Mouse (Mus musculus) intestine, embryonic 15.5 days (tissue): ENCODE results near the gene Mfsd6l. TPM values are rescaled to one million over a fixed set of nuclear protein-coding genes. Genes with fewer than 3 reads are reported as not detected.

Experiments
- ATAC-seq: fragments of 200-750 bp; cut with Nextera tagmentation; 2 replicates; pipeline ENCODE4 v1.8.0; 2017; ENCODE audit warnings: moderate TSS enrichment, moderate library complexity
- H3K27ac ChIP-seq: fragments of 300-500 bp; sonication (generic); 2 replicates; pipeline ENCODE4 v1.5.1; 2015; ENCODE audit warnings: mild to moderate bottlenecking, inconsistent platforms
- H3K27me3 ChIP-seq: fragments of 300-500 bp; sonication (generic); replicated peaks from 2 replicates; pipeline ENCODE4 v1.6.1; 2015; ENCODE audit warnings: inconsistent platforms
- H3K36me3 ChIP-seq: fragments of 300-500 bp; sonication (generic); 2 replicates; pipeline ENCODE4 v1.6.1; 2015; ENCODE audit warnings: inconsistent platforms
- H3K4me1 ChIP-seq: fragments of 300-500 bp; sonication (generic); replicated peaks from 2 replicates; pipeline ENCODE4 v1.6.1; 2015; ENCODE audit warnings: inconsistent platforms
- H3K4me2 ChIP-seq: fragments of 300-500 bp; sonication (generic); replicated peaks from 2 replicates; pipeline ENCODE4 v1.6.1; 2015; ENCODE audit warnings: mild to moderate bottlenecking, inconsistent platforms
- H3K4me3 ChIP-seq: fragments of 300-500 bp; sonication (generic); replicated peaks from 2 replicates; pipeline ENCODE4 v1.5.1; 2015; ENCODE audit warnings: inconsistent platforms
- H3K9ac ChIP-seq: fragments of 300-500 bp; sonication (generic); 2 replicates; pipeline ENCODE4 v1.6.1; 2015; ENCODE audit warnings: inconsistent platforms
- H3K9me3 ChIP-seq: fragments of 300-500 bp; sonication (generic); 2 replicates; pipeline ENCODE4 v1.6.1; 2016; ENCODE audit warnings: inconsistent platforms
- WGBS: fragments of 180-500 bp; shearing (Covaris S2); methylation state at CpG from one replicate; pipeline ENCODE4 v1.1.7; 2015; 5-methylcytosine and 5-hydroxymethylcytosine counted together
- polyA plus RNA-seq: library from polyadenylated mRNA; unstranded; fragments of >200 nt; fragmentation: Nextera tagmentation; extraction: Ambion mirVana; gene quantifications from 2 replicates; pipeline ENCODE4 v1.2.1, GENCODE M21; 2015

The Mfsd6l gene
- polyA plus RNA-seq, 1 experiment from 2014 or later = 4.3 TPM

DNA sequence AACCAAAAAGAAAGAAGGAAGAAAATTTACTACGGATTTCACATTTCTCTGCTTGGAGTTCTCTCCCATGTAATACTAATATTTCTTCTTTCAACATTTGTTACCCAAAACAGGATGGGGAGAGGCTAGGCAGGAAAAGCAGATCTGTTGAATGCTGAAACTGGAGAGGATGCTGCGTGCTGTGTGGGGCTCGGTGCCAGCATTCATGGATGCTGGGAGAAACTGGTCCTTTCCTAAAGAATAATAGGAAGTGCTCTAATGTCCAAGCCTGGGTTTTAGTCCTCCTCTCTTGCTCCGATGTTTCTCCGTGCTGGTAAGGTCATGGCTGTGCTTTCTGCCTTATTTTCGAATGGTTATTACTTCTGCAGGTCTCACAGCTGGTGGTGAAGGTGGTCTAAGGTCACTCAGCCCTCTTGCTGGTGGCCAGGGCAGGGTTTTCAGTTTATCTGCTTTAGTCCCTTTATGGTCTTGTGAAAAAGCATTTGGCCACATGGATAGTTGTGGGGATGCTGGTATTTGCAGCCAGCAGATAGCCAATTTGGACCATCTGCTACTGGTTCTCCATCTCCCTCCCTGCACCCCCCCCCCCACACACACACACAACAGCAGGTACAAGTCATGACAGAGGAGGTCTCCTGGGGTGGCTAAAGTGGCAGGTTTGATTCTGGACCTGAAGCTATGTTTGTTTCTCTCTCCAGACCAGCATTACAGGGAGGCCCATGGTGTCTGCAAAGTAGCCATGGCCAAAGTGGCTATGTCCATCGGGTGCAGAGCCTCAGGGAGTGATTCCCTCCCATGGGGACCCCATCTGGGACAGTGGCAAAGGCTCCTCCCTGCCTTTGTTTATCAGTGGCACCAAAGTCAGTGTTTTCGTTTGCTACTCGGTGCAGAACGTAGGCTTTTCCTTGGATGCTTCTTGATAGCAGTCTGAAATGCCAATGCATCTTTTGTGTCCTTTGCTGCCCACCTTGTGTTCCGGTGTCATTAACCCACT is 6.3 kb downstream of the Mfsd6l start:
- H3K4me2 ChIP-seq = no peak overlapping the region
- no peak for ATAC-seq
- H3K27ac ChIP-seq = no peak overlapping the region
- WGBS = 73% methylated on average over 11 of the region's 11 CpGs
- no peaks in the 10 kb centered on the region for H3K27me3 ChIP-seq
- H3K9ac ChIP-seq = no peak overlapping the region
- H3K36me3 ChIP-seq = no peaks in the 10 kb centered on the region
- H3K4me1 ChIP-seq = 0 out of 2 replicates have a peak, but pooled peaks cover 2% of the 10 kb centered on the region
- H3K4me3 ChIP-seq = no peak overlapping the region
- H3K9me3 ChIP-seq = no peaks in the 10 kb centered on the region

GRCm38 (mm10) chr11:68564356-68565031 is 8.5 kb downstream of the Mfsd6l start:
- H3K27me3 ChIP-seq = no peaks in the 10 kb centered on the region
- WGBS = 55% methylated on average over 13 of the region's 13 CpGs

GRCm38 (mm10) chr11:68565032-68565429 is 9.0 kb downstream of the Mfsd6l start:
- H3K4me3 ChIP-seq = no peak overlapping the region
- no peak overlapping the region for H3K9ac ChIP-seq
- 63% methylated on average over 3 of the region's 3 CpGs for WGBS
- H3K4me2 ChIP-seq = 0 out of 2 replicates have a peak overlapping the region, but pooled peaks have one; percentile 24
- peak overlapping the region; percentile 27; the same call in 1 of the 2 replicates for H3K27ac ChIP-seq
- 0 out of 2 replicates have a peak, but pooled peaks cover 2% of the 10 kb centered on the region for H3K4me1 ChIP-seq
- ATAC-seq = peak; percentile 91
- H3K36me3 ChIP-seq = no peaks in the 10 kb centered on the region
- H3K9me3 ChIP-seq = no peaks in the 10 kb centered on the region
- H3K27me3 ChIP-seq = no peaks in the 10 kb centered on the region

More at GRCm38 (mm10) chr11:68564356-68565031, 8.5 kb downstream of the Mfsd6l start:
- Histone ChIP-seq H3K4me3 (no peak overlapping the region), H3K9me3 (no peaks in the 10 kb centered on the region), H3K27ac (no peak overlapping the region), H3K4me2 (no peak overlapping the region; the same call in 1 of the 2 replicates), H3K36me3 (no peaks in the 10 kb centered on the region), H3K9ac (no peak overlapping the region), H3K4me1 (0 out of 2 replicates have a peak, but pooled peaks cover 2% of the 10 kb centered on the region)
- peak; percentile 50 for ATAC-seq

DNA sequence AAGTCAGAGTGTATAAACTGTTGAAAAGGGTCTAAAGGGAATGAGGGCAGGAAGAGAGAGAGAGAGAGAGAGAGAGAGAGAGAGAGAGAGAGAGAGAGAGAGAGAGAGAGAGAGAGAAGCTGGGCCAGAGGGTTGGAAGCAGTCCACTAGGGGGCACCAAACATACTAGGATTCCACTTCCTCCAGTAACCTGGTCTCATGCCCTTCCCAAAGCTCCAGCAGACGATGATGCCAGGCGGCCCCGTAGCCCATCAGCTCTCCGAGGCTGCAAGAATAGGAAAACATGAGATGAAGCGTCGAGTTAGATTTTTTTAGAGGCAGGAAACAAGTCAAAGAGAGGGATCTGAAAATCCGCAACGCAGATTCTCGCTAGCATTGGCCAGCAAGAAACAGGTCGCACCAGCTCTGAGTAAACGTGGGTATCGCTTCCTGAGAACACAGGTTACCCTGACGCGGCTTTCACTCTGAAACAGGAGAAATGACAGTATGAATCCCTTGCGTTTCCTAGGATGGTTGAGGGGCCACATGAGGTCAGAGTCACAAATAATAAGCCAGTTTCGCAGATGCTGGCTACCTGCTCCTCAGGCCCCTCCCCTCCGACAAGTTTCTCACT is 10.6 kb downstream of the Mfsd6l start:
- ATAC-seq = 0 out of 2 replicates have a peak, but pooled peaks have one; percentile 47
- Histone ChIP-seq H3K4me3 (peak overlapping the region; percentile 24; the same call in 1 of the 2 replicates), H3K27me3 (no peaks in the 10 kb centered on the region), H3K4me1 (0 out of 2 replicates have a peak, but pooled peaks cover 2% of the 10 kb centered on the region), H3K9me3 (no peaks in the 10 kb centered on the region), H3K9ac (no peak overlapping the region; the same call in 1 of the 2 replicates), H3K36me3 (no peaks in the 10 kb centered on the region), H3K4me2 (peak overlapping the region; percentile 70), H3K27ac (no peak overlapping the region)
- 16% methylated on average over 17 of the region's 17 CpGs for WGBS

DNA sequence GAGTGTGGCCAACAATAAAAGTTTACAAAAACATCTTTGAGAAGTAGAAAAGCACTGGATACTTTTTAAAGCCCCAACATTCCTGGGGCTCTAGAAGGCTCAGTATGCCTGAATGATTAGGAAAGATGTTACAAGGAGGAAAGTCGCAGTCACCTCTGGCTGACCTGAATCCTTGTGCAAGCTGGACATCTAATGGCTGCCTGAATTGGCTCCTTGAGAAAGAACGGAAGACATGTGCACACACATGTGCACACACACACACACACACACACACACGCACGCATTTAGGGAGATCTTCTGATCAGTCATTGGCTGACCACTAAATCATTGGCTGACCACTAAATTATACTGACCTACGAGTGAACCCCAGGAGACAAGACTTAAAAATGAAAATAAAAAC is 14.9 kb downstream of the Mfsd6l start:
- no peaks in the 10 kb centered on the region for H3K27me3 ChIP-seq
- H3K4me2 ChIP-seq = no peak overlapping the region
- H3K9me3 ChIP-seq = no peaks in the 10 kb centered on the region
- WGBS = 74% methylated on average over 5 of the region's 5 CpGs
- 0 out of 2 replicates have a peak, but pooled peaks cover 2% of the 10 kb centered on the region for H3K4me1 ChIP-seq
- no peak overlapping the region for H3K4me3 ChIP-seq
- no peak overlapping the region for H3K27ac ChIP-seq
- no peak overlapping the region for H3K9ac ChIP-seq
- ATAC-seq = no peak
- H3K36me3 ChIP-seq = no peaks in the 10 kb centered on the region

- 72% methylated on average over 1 of the region's 1 CpGs for WGBS
- no peaks in the 10 kb centered on the region for H3K9me3 ChIP-seq
- H3K36me3 ChIP-seq = no peaks in the 10 kb centered on the region
- 0 out of 2 replicates have a peak, but pooled peaks cover 2% of the 10 kb centered on the region for H3K4me1 ChIP-seq
- H3K27ac ChIP-seq = no peak overlapping the region
- no peak overlapping the region for H3K4me3 ChIP-seq
- no peaks in the 10 kb centered on the region for H3K27me3 ChIP-seq
- ATAC-seq = no peak
- H3K4me2 ChIP-seq = no peak overlapping the region
- H3K9ac ChIP-seq = no peak overlapping the region
Measured at GRCm38 (mm10) chr11:68577076-68577475, 21.1 kb downstream of the Mfsd6l start.

- 0 out of 2 replicates have a peak, but pooled peaks cover 6% of the 10 kb centered on the region for H3K4me1 ChIP-seq
- no peak overlapping the region for H3K9ac ChIP-seq
- no peaks in the 10 kb centered on the region for H3K9me3 ChIP-seq
- no peaks in the 10 kb centered on the region for H3K36me3 ChIP-seq
- no peak overlapping the region for H3K27ac ChIP-seq
- no peak for ATAC-seq
- H3K27me3 ChIP-seq = no peaks in the 10 kb centered on the region
- 32% methylated on average over 9 of the region's 9 CpGs for WGBS
- no peak overlapping the region for H3K4me3 ChIP-seq
- no peak overlapping the region for H3K4me2 ChIP-seq
Measured at GRCm38 (mm10) chr11:68579462-68579881, 23.5 kb downstream of the Mfsd6l start.

DNA sequence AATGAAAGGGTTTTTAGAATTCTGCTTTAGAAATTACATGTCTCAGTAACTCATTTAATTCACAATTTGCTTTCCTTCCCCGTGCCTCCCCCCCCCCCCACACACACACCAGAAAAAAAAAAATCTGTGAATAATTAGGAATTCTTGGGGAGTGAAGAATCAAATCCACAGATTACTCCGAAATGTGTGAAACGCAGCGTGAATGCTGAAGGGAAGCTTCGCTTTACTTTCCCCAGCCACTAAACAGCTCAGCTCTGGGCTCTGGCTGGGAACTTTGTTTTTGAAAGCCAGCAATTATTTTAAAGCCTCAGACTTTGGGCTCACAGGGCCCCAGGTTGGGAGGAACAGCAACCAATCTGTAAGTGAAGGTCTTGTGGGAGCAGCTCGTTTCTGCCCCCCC is 24.6 kb downstream of the Mfsd6l start:
- Histone ChIP-seq H3K9ac (no peak overlapping the region), H3K4me3 (no peak overlapping the region), H3K4me1 (0 out of 2 replicates have a peak, but pooled peaks cover 6% of the 10 kb centered on the region), H3K27ac (no peak overlapping the region), H3K27me3 (no peaks in the 10 kb centered on the region), H3K4me2 (no peak overlapping the region), H3K9me3 (no peaks in the 10 kb centered on the region), H3K36me3 (no peaks in the 10 kb centered on the region)
- 68% methylated on average over 6 of the region's 6 CpGs for WGBS
- ATAC-seq = no peak

GRCm38 (mm10) chr11:68583225-68583624 is 27.2 kb downstream of the Mfsd6l start:
- Histone ChIP-seq H3K4me3 (no peak overlapping the region), H3K27ac (no peak overlapping the region), H3K36me3 (no peaks in the 10 kb centered on the region), H3K4me2 (no peak overlapping the region), H3K4me1 (0 out of 2 replicates have a peak, but pooled peaks cover 6% of the 10 kb centered on the region), H3K27me3 (no peaks in the 10 kb centered on the region), H3K9me3 (no peaks in the 10 kb centered on the region), H3K9ac (no peak overlapping the region)
- WGBS = 87% methylated on average over 13 of the region's 13 CpGs
- ATAC-seq = no peak

DNA sequence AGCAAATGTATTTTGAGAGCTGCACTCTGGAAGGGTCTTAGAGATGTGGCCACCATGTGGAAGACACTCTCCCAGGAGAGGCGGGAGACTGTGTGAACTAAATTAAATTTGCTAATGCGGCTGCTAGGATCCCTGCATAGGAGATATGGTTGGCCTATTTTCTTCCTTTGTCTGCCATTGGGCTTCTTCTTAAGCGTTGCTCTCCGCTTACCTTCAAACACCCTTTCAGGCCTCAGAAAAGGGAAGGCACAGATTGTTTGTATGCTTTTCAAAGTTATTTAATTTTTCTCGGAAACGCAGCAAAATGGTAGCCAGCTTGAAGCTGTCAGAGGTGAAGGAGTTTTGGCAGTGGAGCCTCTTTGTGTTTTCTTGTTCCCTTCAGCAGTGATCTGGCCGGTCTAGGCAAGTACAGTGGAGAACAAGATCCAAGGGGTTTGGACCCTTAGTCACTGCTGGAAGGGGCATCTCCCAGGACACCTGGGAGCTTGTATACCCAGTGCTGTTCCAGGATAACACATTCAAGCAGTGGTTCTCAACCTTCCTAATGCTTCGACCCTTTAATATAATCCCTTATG is 28.0 kb downstream of the Mfsd6l start:
- Histone ChIP-seq H3K27ac (0 out of 2 replicates have a peak overlapping the region, but pooled peaks have one; percentile 32), H3K36me3 (no peaks in the 10 kb centered on the region), H3K27me3 (no peaks in the 10 kb centered on the region), H3K4me1 (0 out of 2 replicates have a peak, but pooled peaks cover 6% of the 10 kb centered on the region), H3K9ac (no peak overlapping the region), H3K9me3 (no peaks in the 10 kb centered on the region), H3K4me2 (no peak overlapping the region), H3K4me3 (no peak overlapping the region)
- ATAC-seq = no peak
- 64% methylated on average over 8 of the region's 8 CpGs for WGBS

DNA sequence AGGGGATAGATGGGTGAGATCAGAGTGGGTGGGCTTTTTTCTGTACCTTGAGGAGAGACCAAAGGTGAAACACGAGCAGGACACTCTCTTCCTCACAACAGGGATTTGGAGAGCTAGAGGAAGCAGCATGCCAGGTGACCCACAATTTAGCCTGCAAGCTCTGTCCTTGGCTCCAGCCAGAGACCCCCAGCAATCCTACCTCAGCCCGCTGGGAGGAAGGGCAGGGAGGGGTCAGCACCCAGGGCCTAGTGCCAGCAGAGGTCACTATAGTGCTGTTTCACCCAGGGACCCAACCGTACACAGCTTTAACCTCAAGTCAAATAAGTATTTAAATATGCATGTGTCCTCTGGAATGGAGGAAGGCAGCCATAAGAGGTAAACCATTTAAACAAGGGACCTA is 29.9 kb downstream of the Mfsd6l start:
- WGBS = 21% methylated on average over 3 of the region's 3 CpGs
- H3K9me3 ChIP-seq = no peaks in the 10 kb centered on the region

More for the DNA sequence above, 29.9 kb downstream of the Mfsd6l start:
- H3K4me2 ChIP-seq = no peak overlapping the region
- peaks cover 13% of the 10 kb centered on the region; the same call in 1 of the 2 replicates for H3K4me1 ChIP-seq
- H3K36me3 ChIP-seq = no peaks in the 10 kb centered on the region
- H3K4me3 ChIP-seq = no peak overlapping the region
- no peak overlapping the region for H3K9ac ChIP-seq
- no peak; the same call in 1 of the 2 replicates for ATAC-seq
- no peaks in the 10 kb centered on the region for H3K27me3 ChIP-seq
- no peak overlapping the region for H3K27ac ChIP-seq
